Mouse (Mus musculus) stomach, postnatal 0 days (tissue): ENCODE data around the gene Ostf1.

Source experiments
- CTCF ChIP-seq: IDR thresholded peaks from 2 replicates; pipeline ENCODE4 v1.5.1; 2016; ENCODE audit warnings: antibody characterized with exemption, low read depth, mild to moderate bottlenecking, moderate library complexity
- EP300 ChIP-seq: optimal IDR thresholded peaks from 2 replicates; pipeline ENCODE3; 2016; ENCODE audit warnings: antibody characterized with exemption

DNA sequence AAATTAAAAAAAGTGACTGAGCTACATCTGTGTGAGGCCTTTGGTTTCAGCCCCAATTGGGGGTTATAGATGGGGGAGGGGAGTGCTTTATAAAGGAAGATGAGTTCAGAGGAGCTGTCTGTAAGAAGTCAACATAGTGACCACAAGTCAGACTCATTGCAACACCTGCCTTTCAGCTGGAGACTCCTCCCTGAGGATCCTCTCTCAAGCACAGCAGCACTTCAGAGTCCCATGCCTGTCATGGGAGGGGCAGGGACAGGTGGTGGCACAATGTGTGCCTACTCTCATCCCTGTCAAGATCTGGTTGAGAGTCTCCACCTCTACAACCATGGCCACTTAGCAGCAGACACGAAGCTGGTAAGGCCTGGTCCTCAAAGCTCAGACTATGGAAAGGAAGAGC lies 11.9 kb downstream of the Ostf1 start:
- TF ChIP-seq CTCF (no peak), EP300 (no peak)
